Mouse (Mus musculus) liver, embryonic 14.5 days (tissue): ENCODE measurements at regions not wholly inside any gene's neighbourhood (a gene's known extent, or its start where the extent isn't known, plus 50 kb on each side); places are given as distances from the start of the nearest gene placed in this dataset.

Experiments
- ATAC-seq: fragments of 200-750 bp; cut with Nextera tagmentation; 2 replicates; pipeline ENCODE4 v1.8.0; 2017; ENCODE audit warnings: moderate number of reproducible peaks, mild to moderate bottlenecking, moderate library complexity; ENCODE audit not compliant: insufficient read depth
- DNase-seq, 3 experiments: peaks; one replicate each; pipeline ENCODE4 v3.0.0-alpha.2; 2012 to 2013; ENCODE audit warnings: low read depth in 3 of 3, low spot score in 3 of 3
- H3K27ac ChIP-seq: fragments of 300-500 bp; sonication (generic); 2 replicates; pipeline ENCODE4 v1.5.1; 2014; ENCODE audit warnings: moderate library complexity, mild to moderate bottlenecking, control low read depth, inconsistent platforms
- H3K27me3 ChIP-seq: fragments of 300-500 bp; sonication (generic); 2 replicates; pipeline ENCODE4 v1.6.1; 2014; ENCODE audit warnings: mild to moderate bottlenecking, low read length, moderate library complexity; ENCODE audit not compliant: control insufficient read depth, insufficient read depth
- H3K36me3 ChIP-seq: fragments of 300-500 bp; sonication (generic); replicated peaks from 2 replicates; pipeline ENCODE4 v1.6.1; 2014; ENCODE audit warnings: low read depth; ENCODE audit not compliant: control insufficient read depth, insufficient read depth
- H3K4me1 ChIP-seq, 2 experiments: fragments of 200-500 bp in 1 of 2; fragments of 300-500 bp in 1 of 2; sonication (generic) in 1 of 2; replicated peaks; 2 replicates each; pipeline ENCODE4 v1.6.1; 2012 to 2014; ENCODE audit warnings: antibody characterized with exemption in 1 of 2, inconsistent platforms in 1 of 2, low read length in 1 of 2; ENCODE audit not compliant: control insufficient read depth in 2 of 2, insufficient read depth in 2 of 2
- H3K4me2 ChIP-seq: fragments of 300-500 bp; sonication (generic); 2 replicates; pipeline ENCODE4 v1.6.1; 2014; ENCODE audit warnings: low read depth, mild to moderate bottlenecking, control low read depth, moderate library complexity
- H3K4me3 ChIP-seq, 2 experiments: fragments of 200-500 bp in 1 of 2; fragments of 300-500 bp in 1 of 2; sonication (generic) in 1 of 2; 2 replicates each; pipeline ENCODE4 v1.5.1; 2012 to 2014; ENCODE audit warnings: low read depth in 2 of 2, low read length in 2 of 2, mild to moderate bottlenecking in 2 of 2, control low read depth in 1 of 2, inconsistent platforms in 1 of 2, moderate library complexity in 1 of 2; ENCODE audit not compliant: insufficient read depth in 1 of 2
- H3K9ac ChIP-seq: fragments of 300-500 bp; sonication (generic); replicated peaks from 2 replicates; pipeline ENCODE4 v1.6.1; 2014; ENCODE audit warnings: mild to moderate bottlenecking, control low read depth, moderate library complexity
- H3K9me3 ChIP-seq: fragments of 300-500 bp; sonication (generic); 2 replicates; pipeline ENCODE4 v1.6.1; 2016; ENCODE audit warnings: low read length, mixed read lengths; ENCODE audit not compliant: control insufficient read depth
- CTCF ChIP-seq: IDR thresholded peaks from 2 replicates; pipeline ENCODE4 v1.5.1; 2016; ENCODE audit warnings: antibody characterized with exemption, low read depth, control low read depth
- EP300 ChIP-seq: IDR thresholded peaks from 2 replicates; pipeline ENCODE4 v1.6.1; 2016; ENCODE audit warnings: antibody characterized with exemption, low read depth
- WGBS: fragments of 180-500 bp; shearing (Covaris S2); extraction: QIAGEN DNeasy Blood & Tissue Kit; methylation state at CpG from one replicate; pipeline ENCODE4 v1.1.7; 2014; ENCODE audit not compliant: insufficient replicate concordance; 5-methylcytosine and 5-hydroxymethylcytosine counted together

GRCm38 (mm10) chr9:118363929-118364328 lies 114.1 kb upstream of the Eomes start:
- Histone ChIP-seq H3K4me3 (no peak overlapping the region), H3K9ac (no peak overlapping the region), H3K9me3 (no peaks in the 10 kb centered on the region), H3K27ac (no peak overlapping the region), H3K27me3 (no peaks in the 10 kb centered on the region), H3K4me2 (no peak overlapping the region), H3K36me3 (no peaks in the 10 kb centered on the region), H3K4me1 (no peaks in the 10 kb centered on the region)
- DNase-seq (no peak), ATAC-seq (no peak)
- 67% methylated on average over 2 of the region's 2 CpGs for WGBS
- TF ChIP-seq CTCF (no peak), EP300 (no peak)

- 61% methylated on average over 9 of the region's 9 CpGs for WGBS
- DNase-seq (no peak), ATAC-seq (no peak)
- H3K4me1 ChIP-seq: no peaks in the 10 kb centered on the region
- no peaks in the 10 kb centered on the region for H3K36me3 ChIP-seq
- no peak overlapping the region for H3K27ac ChIP-seq
- H3K4me2 ChIP-seq: no peak overlapping the region
- H3K9ac ChIP-seq: no peak overlapping the region
- no peak overlapping the region for H3K4me3 ChIP-seq
- no peak for TF ChIP-seq EP300
- TF ChIP-seq CTCF: no peak
- no peaks in the 10 kb centered on the region for H3K9me3 ChIP-seq
- H3K27me3 ChIP-seq: no peaks in the 10 kb centered on the region
These were observed 112.6 kb upstream of the Eomes start for GRCm38 (mm10) chr9:118365431-118365830.

GRCm38 (mm10) chr9:118367314-118367713 lies 110.7 kb upstream of the Eomes start:
- ATAC-seq: no peak
- H3K4me1 ChIP-seq: no peaks in the 10 kb centered on the region
- DNase-seq: no peak
- H3K27ac ChIP-seq: no peak overlapping the region
- H3K9ac ChIP-seq: no peak overlapping the region
- 19% methylated on average over 4 of the region's 4 CpGs for WGBS
- TF ChIP-seq CTCF: no peak
- no peak for TF ChIP-seq EP300
- H3K36me3 ChIP-seq: no peaks in the 10 kb centered on the region
- no peak overlapping the region for H3K4me3 ChIP-seq
- H3K27me3 ChIP-seq: no peaks in the 10 kb centered on the region
- H3K9me3 ChIP-seq: no peaks in the 10 kb centered on the region
- H3K4me2 ChIP-seq: no peak overlapping the region

GRCm38 (mm10) chr9:118370581-118370980 lies 107.4 kb upstream of the Eomes start:
- 73% methylated on average over 6 of the region's 6 CpGs for WGBS
- no peak overlapping the region for H3K9ac ChIP-seq
- DNase-seq (no peak), ATAC-seq (no peak)
- H3K9me3 ChIP-seq: no peaks in the 10 kb centered on the region
- no peaks in the 10 kb centered on the region for H3K4me1 ChIP-seq
- H3K4me2 ChIP-seq: no peak overlapping the region
- H3K27ac ChIP-seq: no peak overlapping the region
- H3K36me3 ChIP-seq: no peaks in the 10 kb centered on the region
- TF ChIP-seq EP300 (no peak), CTCF (no peak)
- H3K27me3 ChIP-seq: no peaks in the 10 kb centered on the region
- no peak overlapping the region for H3K4me3 ChIP-seq

GRCm38 (mm10) chr9:118374680-118375079 lies 103.3 kb upstream of the Eomes start:
- DNase-seq (no peak), ATAC-seq (no peak)
- Histone ChIP-seq H3K9ac (no peak overlapping the region), H3K9me3 (no peaks in the 10 kb centered on the region), H3K4me3 (no peak overlapping the region), H3K36me3 (no peaks in the 10 kb centered on the region), H3K4me1 (0 out of 4 replicates have a peak, but pooled peaks cover 0 to 2% of the 10 kb centered on the region in 2 experiments), H3K4me2 (no peak overlapping the region), H3K27me3 (no peaks in the 10 kb centered on the region), H3K27ac (no peak overlapping the region)
- 54% methylated on average over 5 of the region's 5 CpGs for WGBS
- no peak for TF ChIP-seq CTCF
- no peak for TF ChIP-seq EP300
